Mouse (Mus musculus) frontal cortex, postnatal 36 days (tissue): ENCODE measurements at regions not wholly inside any gene's neighbourhood (a gene's known extent, or its start where the extent isn't known, plus 50 kb on each side); places are given as distances from the start of the nearest gene placed in this dataset.
A peak's percentile ranks its signal among the peaks of the same experiment; 100 is the strongest.

Experiments used
- DNase-seq, 2 experiments: peaks; one replicate each; pipeline ENCODE4 v3.0.0; 2022; ENCODE audit warnings: low spot score in 2 of 2

DNA sequence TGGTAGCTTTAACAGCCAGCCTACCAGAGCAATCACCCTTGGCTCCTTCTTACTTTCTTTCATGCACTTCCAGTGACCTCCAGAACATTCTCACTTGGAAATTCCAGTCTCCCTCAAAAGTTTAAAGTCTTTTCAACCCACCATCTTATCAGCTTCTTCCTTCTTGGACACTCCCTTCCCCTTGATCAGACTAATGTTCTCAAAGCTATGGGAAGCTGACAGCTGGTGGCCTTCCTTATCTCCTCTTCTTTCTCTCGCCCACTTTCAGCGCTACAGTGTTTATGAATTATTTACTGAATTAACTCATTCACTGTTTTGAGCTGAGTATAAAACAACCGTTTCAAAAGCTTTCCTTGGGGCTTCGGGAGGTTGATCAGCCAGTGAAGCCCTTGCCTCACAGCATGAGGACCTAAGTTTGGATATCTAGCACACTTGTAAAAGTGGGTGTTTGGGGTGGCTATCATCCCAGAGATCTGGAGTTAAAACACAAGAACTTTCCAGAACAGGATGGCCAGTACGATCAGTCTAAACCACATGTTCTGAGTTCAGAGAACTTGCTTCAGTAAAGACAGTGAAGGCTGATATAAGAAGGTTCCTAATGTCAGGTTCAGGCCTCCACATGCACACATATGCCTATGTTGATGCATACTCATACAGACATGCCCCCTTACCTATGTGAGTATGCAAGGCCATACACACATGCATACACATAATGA is 59.7 kb upstream of the Ikzf2 start:
- no peak for DNase-seq

DNA sequence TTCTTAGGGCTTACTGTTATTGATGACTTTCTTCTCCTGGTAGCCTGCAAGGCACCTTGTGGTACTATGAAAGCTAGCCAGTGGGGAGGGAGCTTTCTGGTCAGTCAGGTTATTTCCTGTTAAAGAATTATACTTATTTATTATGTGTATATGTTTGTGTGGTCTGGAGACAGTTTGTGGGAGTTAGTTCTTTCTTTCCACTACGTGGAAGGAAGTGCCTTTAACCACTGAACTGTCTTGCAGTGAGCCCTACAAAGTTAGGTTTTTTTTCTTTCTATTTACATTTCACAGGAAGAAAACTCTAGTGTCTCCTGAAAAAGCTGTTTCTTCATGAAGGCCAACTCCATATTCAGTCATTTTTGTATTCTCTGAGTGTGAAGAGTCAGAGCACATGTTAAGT is 65.7 kb upstream of the Ikzf2 start:
- no peak for DNase-seq

DNA sequence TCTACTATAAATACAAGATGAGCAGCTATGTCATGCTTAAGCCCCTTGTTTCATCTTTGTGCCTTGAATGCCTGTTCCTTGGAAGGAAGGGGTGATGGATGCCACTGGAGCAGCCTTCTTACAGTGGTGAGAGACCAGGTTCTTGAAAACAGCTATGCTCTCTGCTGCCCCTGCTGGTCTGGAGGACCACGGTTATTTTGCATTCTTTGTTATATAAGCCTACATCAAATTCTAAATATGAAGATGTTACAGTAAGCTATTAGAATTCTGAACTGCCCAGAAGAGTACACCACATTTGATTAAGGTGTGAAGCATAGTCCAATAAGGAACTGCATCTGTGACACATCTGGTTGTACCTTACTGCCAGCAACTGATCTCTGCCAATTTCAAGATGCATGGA is 69.1 kb upstream of the Spag16 start:
- DNase-seq = no peak

DNA sequence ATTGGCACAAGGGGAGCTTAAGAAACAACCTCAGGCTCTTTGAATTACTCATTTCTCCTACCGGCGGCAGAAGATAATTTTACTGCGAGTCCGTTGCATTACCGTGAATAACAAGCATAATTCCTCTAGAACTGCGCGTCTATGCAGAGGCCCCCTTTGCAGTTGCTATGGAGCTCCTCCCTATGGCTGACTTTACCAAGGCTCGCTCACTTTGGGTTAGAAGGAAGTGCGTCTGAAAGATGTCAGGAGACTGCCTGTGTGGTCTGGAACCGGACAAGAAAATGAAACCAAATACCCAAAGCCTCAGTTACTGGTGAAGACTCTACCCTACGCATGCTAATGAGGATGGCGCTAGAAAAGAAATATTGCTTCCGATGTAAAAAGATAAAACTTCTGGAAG is 67.2 kb upstream of the Spag16 start:
- DNase-seq = peak; percentile 17 to 44

- no peak for DNase-seq
Measured at GRCm38 (mm10) chr1:69768714-69769113, 58.1 kb upstream of the Spag16 start.

- DNase-seq = no peak
Measured at GRCm38 (mm10) chr1:69770209-69770608, 56.6 kb upstream of the Spag16 start.

DNA sequence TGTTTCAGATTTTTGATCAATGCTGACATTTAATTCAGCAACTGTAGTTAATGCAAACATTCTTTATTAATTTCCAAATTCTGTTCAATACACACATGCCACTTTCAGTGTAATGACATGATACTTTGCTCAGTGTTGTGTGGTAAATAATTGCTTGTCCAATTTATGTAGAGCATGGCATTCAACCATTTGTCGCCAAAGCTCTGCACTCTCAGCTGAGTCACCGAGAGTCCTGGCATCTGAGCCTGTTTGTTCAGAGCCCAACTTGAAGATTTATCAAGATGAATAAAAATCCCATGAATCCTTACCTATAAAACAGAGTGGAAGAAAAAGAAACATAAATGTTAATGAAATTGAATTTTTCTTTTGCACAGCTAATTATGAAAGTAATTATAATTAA is 55.3 kb upstream of the Spag16 start:
- no peak for DNase-seq

DNA sequence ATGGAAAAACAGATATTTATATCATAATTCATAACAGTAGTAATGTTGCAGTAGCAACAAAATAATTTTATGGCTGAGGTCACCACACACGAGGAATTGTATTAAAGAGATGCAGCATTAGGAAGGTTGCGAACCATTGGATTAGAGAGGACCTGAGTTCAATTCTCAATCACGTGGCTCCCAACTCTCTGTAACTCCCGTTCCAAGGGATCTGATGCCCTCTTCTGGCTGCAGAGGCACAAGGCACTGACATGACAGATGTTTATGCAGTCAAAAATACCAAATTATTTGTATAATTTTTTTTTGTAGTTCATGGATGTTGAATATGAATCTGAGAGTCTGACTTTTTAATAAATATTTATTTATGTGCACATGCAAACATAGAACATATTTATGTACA is 51.2 kb upstream of the Spag16 start:
- peak in 1 of 2 experiments; percentile 6 for DNase-seq
